Mouse (Mus musculus) limb, embryonic 15.5 days (tissue): ENCODE results near the gene Ryr1. TPM values are rescaled to one million over a fixed set of nuclear protein-coding genes. Genes with fewer than 3 reads are reported as not detected.
A peak's percentile ranks its signal among the peaks of the same experiment; 100 is the strongest.
"Not testable (repeated sequence)": the region's sequence is repeated elsewhere in the genome, so short reads cannot be mapped to it uniquely, and the experiment has no call there.

Source experiments
- ATAC-seq: fragments of 200-750 bp; cut with Nextera tagmentation; 2 replicates; pipeline ENCODE4 v1.8.0; 2017; ENCODE audit warnings: low read depth, moderate TSS enrichment; ENCODE audit not compliant: insufficient number of reproducible peaks, low FRiP score, low TSS enrichment
- H3K27ac ChIP-seq: fragments of 300-500 bp; sonication (generic); 2 replicates; pipeline ENCODE4 v1.5.1; 2015; ENCODE audit warnings: moderate library complexity, mild to moderate bottlenecking, inconsistent platforms
- H3K27me3 ChIP-seq: fragments of 300-500 bp; sonication (generic); 2 replicates; pipeline ENCODE4 v1.6.1; 2015; ENCODE audit warnings: inconsistent platforms
- H3K36me3 ChIP-seq: fragments of 300-500 bp; sonication (generic); 2 replicates; pipeline ENCODE4 v1.6.1; 2015; ENCODE audit warnings: inconsistent platforms
- H3K4me1 ChIP-seq: fragments of 300-500 bp; sonication (generic); 2 replicates; pipeline ENCODE4 v1.6.1; 2015; ENCODE audit warnings: inconsistent platforms
- H3K4me2 ChIP-seq: fragments of 300-500 bp; sonication (generic); 2 replicates; pipeline ENCODE4 v1.6.1; 2015; ENCODE audit warnings: mild to moderate bottlenecking, inconsistent platforms
- H3K4me3 ChIP-seq: fragments of 300-500 bp; sonication (generic); 2 replicates; pipeline ENCODE4 v1.5.1; 2015; ENCODE audit warnings: mild to moderate bottlenecking, inconsistent platforms
- H3K9ac ChIP-seq: fragments of 300-500 bp; sonication (generic); 2 replicates; pipeline ENCODE4 v1.6.1; 2015; ENCODE audit warnings: inconsistent platforms
- H3K9me3 ChIP-seq: fragments of 300-500 bp; sonication (generic); 2 replicates; pipeline ENCODE4 v1.6.1; 2016; ENCODE audit warnings: inconsistent platforms
- WGBS: fragments of 180-500 bp; shearing (Covaris S2); methylation state at CpG from one replicate; pipeline ENCODE4 v1.1.7; 2015; 5-methylcytosine and 5-hydroxymethylcytosine counted together
- polyA plus RNA-seq: library from polyadenylated mRNA; unstranded; fragments of >200 nt; fragmentation: Nextera tagmentation; extraction: Ambion mirVana; gene quantifications from 2 replicates; pipeline ENCODE4 v1.2.1, GENCODE M21; 2015

Gene Ryr1
- polyA plus RNA-seq, 1 experiment from 2014 or later = 5.1 TPM

DNA sequence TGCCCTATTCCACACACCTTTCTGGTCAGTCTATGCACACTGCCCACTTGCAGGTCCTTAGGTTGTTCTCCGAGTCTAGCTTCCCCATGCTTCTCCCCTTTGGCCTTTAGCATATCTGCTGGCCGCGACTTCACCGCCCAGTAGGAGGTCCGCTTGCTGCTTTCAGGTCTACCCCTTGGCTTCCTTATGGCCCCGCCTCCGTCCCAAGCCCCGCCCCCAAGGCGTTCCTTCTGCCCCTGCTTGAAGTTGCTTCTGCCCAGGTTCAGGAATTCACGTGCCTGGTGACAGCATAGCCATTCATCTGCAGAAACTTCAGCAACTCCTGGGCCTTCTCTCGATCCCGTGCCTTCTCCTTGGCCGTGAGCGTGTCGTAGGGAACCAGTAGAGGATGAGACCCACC lies 57.2 kb downstream of the Ryr1 start:
- no peaks in the 10 kb centered on the region for H3K36me3 ChIP-seq
- H3K4me3 ChIP-seq = no peak overlapping the region
- peaks cover 13% of the 10 kb centered on the region for H3K27me3 ChIP-seq
- no peak overlapping the region for H3K4me2 ChIP-seq
- WGBS = 14% methylated on average over 15 of the region's 15 CpGs
- no peak overlapping the region for H3K9ac ChIP-seq
- H3K27ac ChIP-seq = no peak overlapping the region
- H3K9me3 ChIP-seq = no peaks in the 10 kb centered on the region
- no peak for ATAC-seq
- H3K4me1 ChIP-seq = peaks cover 7% of the 10 kb centered on the region

DNA sequence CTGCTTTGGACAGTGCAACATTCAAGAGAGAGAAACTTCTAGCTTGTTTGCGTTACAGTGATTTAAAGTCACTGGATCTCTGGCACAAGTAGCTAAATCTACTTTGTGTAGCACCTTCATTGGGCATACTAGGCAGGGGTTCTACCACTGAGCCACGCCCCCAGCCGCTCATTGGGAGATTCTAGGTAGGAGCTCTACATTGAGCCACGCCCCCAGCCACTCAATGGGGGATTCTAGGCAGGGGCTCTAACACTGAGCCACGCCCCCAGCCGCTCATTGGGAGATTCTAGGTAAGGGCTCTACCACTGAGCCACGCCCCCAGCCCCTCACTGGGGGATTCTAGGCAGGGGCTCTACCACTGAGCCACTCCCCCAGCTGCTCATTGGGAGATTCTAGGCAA lies 61.5 kb downstream of the Ryr1 start:
- H3K9ac ChIP-seq, H3K4me3 ChIP-seq, H3K36me3 ChIP-seq, H3K4me1 ChIP-seq, H3K4me2 ChIP-seq, H3K9me3 ChIP-seq, H3K27me3 ChIP-seq, H3K27ac ChIP-seq, ATAC-seq: not testable (repeated sequence)
- 67% methylated on average over 7 of the region's 7 CpGs for WGBS

DNA sequence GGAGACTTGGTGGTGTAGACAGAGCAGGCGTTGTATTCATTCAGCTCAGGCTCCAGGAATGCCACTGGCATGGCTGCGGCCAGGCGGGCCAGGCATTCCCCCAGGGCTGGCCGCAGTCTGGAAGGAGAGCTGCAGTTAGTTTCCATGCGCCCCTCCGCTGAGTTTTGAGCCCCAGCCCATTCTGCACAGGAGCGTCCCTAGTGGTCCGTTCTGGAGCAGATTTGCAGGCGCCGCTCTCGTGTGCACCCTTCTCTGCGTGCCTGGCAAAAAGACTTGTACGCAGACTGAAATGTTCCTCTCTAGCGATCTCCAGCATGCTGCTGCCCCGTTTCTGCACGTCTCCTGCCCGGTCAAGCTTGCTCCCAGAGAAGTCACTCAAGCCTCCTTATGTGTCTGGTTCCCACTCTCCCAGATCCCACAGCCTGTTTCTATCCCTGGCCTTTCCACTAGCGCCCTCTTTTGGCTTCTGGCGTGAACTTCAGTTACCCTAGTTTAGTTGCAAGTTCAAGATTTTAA lies 63.4 kb downstream of the Ryr1 start:
- no peaks in the 10 kb centered on the region for H3K9me3 ChIP-seq
- peaks cover 8% of the 10 kb centered on the region for H3K4me1 ChIP-seq
- H3K27me3 ChIP-seq = no peaks in the 10 kb centered on the region
- peak overlapping the region; percentile 29 for H3K4me2 ChIP-seq
- H3K36me3 ChIP-seq = no peaks in the 10 kb centered on the region
- H3K4me3 ChIP-seq = peak overlapping the region; percentile 20
- ATAC-seq = peak; percentile 44; the same call in 1 of the 2 replicates
- H3K27ac ChIP-seq = peak overlapping the region; percentile 43
- WGBS = 6% methylated on average over 19 of the region's 19 CpGs
- 0 out of 2 replicates have a peak overlapping the region, but pooled peaks have one; percentile 1 for H3K9ac ChIP-seq

DNA sequence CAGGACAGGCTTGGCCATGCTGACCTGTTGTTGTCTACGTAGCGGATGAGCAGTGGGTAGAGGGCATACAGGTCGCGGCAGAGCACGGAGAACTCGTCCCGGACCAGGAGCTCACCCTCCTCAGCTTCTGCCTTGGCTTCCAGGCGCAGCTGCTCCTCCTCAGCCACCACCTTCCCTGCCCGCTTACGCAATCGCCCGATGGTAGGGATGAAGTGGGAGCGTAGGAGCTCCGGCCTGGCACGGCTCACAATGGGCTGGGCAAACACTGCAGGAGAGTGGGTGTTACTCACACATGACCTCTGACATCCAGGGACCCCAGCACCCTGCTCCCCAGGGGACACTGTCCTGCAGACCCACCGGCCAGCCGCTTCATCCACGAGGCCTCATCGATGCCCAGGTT lies 65.5 kb downstream of the Ryr1 start:
- Histone ChIP-seq H3K9ac (no peak overlapping the region), H3K4me1 (peaks cover 8% of the 10 kb centered on the region), H3K36me3 (no peaks in the 10 kb centered on the region), H3K27ac (no peak overlapping the region), H3K4me2 (no peak overlapping the region), H3K9me3 (no peaks in the 10 kb centered on the region), H3K4me3 (no peak overlapping the region), H3K27me3 (peaks cover 9% of the 10 kb centered on the region)
- no peak for ATAC-seq
- 88% methylated on average over 19 of the region's 19 CpGs for WGBS

DNA sequence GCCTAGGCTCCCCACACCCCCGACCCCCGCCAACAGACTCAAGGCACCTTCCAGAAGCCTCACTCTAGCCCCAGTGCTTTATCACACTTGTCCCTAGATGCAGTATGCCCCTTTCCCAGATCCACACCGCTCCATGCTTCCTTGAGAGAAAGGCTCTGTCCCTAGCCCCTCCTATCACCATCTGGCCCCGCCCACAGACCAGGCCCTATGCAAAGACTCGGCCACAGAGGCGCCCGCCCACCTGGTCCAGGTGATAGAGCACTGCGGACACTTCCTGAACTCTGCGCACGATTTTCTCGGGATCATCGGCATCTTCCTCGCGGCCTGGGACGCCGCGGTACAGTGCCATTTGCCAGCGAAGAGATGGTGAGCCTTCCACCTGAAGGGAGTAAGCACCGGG lies 72.2 kb downstream of the Ryr1 start:
- ATAC-seq = no peak
- H3K9me3 ChIP-seq = no peaks in the 10 kb centered on the region

DNA sequence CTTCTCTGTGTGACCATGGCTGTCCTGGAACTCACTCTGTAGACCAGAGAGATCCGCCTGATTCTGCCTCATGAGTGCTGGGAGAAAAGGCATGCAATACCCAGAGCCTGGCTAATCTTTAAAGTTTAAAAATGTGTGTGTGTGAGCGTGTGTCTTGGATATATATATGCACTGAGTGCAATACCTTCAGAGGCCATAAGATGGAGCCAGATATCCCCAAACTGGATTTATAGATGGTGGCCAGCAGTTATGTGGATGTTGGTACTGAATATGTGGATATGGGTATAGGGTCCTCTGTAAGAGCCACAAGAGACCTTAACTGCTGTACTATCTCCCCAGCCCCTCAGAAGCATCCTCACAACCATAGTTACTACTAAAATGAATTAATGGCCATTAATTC lies 74.2 kb downstream of the Ryr1 start:
- peaks cover 35% of the 10 kb centered on the region for H3K27me3 ChIP-seq
- 40% methylated on average over 2 of the region's 2 CpGs for WGBS
- no peaks in the 10 kb centered on the region for H3K36me3 ChIP-seq
- H3K27ac ChIP-seq = no peak overlapping the region
- no peaks in the 10 kb centered on the region for H3K9me3 ChIP-seq
- no peak overlapping the region for H3K9ac ChIP-seq
- H3K4me3 ChIP-seq = no peak overlapping the region
- ATAC-seq = no peak
- H3K4me2 ChIP-seq = no peak overlapping the region
- peaks cover 10% of the 10 kb centered on the region for H3K4me1 ChIP-seq

More for the DNA sequence above, 72.2 kb downstream of the Ryr1 start:
- Histone ChIP-seq H3K4me2 (peak overlapping the region; percentile 39), H3K9ac (no peak overlapping the region), H3K4me1 (peaks cover 5% of the 10 kb centered on the region; the same call in 1 of the 2 replicates), H3K4me3 (peak overlapping the region; percentile 19; the same call in 1 of the 2 replicates), H3K36me3 (no peaks in the 10 kb centered on the region), H3K27me3 (peaks cover 35% of the 10 kb centered on the region), H3K27ac (no peak overlapping the region)
- 6% methylated on average over 19 of the region's 19 CpGs for WGBS

DNA sequence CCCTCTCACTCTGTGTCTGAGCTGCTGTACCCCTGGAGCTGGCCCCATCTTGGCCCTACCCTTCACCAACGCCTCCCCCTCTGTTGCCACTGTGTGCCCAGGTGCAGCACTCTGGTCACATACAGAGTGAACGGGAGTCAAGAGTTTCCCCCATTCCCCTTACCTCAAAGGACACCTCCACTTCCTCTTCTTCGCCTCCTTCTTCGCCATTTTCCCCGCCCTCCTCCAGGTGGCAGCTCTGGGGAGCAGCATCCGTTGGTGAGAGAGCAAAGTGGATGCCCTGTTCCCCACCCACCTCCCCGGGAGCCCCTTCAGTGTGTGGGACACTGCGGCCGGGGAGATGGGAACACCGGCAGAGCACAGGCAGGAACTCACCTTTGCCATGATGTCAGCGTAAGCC lies 76.4 kb downstream of the Ryr1 start:
- ATAC-seq = no peak

DNA sequence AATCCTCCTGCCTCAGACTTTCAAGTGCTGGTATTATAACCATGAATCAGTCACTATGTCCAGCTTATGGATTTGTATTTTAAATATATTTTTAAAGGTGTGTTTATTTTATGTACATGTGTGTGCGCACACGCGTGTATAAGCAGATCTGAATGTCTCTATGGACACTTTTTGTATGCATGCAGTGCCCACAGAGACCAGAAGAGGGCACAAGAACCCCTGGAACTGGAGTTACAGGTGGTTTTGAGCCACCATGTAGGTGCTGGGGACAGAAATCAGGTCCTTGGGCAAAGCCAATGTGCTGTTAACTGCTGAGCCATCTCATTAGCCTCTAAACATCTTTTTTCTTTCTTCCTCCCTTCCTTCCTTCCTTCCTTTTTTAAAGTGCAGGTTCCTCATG lies 76.9 kb downstream of the Ryr1 start:
- Histone ChIP-seq H3K36me3 (no peaks in the 10 kb centered on the region), H3K4me3 (no peak overlapping the region), H3K4me1 (peaks cover 25% of the 10 kb centered on the region), H3K9ac (no peak overlapping the region), H3K9me3 (no peaks in the 10 kb centered on the region), H3K27ac (no peak overlapping the region), H3K4me2 (no peak overlapping the region), H3K27me3 (peaks cover 13% of the 10 kb centered on the region)
- ATAC-seq = no peak
- 75% methylated on average over 3 of the region's 3 CpGs for WGBS

More for the DNA sequence above, 76.4 kb downstream of the Ryr1 start:
- Histone ChIP-seq H3K4me1 (peaks cover 20% of the 10 kb centered on the region), H3K9me3 (no peaks in the 10 kb centered on the region), H3K27me3 (peaks cover 18% of the 10 kb centered on the region), H3K9ac (no peak overlapping the region), H3K4me2 (no peak overlapping the region), H3K36me3 (no peaks in the 10 kb centered on the region), H3K4me3 (no peak overlapping the region), H3K27ac (no peak overlapping the region)
- 75% methylated on average over 11 of the region's 11 CpGs for WGBS

DNA sequence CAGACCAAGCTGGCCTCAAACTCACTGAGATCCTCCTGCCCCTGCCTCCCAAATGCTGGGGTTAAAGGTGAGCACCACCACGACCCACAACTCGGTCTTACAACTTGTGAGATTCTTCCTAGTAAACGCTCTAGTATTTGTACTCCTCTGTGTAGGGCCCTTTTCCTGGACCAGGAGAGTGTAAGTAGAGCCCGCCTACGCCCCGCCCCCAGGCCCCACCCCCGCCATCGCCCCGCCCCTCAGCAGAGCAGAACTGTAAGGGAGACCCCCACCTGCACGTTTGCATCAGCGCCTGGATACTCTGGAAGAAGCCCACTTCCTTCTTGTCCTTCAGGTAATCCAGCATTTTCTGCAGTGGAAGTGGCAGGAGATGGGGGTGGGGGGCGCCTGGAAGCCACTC lies 78.4 kb downstream of the Ryr1 start:
- 4% methylated on average over 12 of the region's 12 CpGs for WGBS
- H3K27ac ChIP-seq = no peak overlapping the region
- H3K9ac ChIP-seq = no peak overlapping the region
- peaks cover 23% of the 10 kb centered on the region for H3K4me1 ChIP-seq
- no peaks in the 10 kb centered on the region for H3K36me3 ChIP-seq
- no peaks in the 10 kb centered on the region for H3K9me3 ChIP-seq
- H3K4me2 ChIP-seq = no peak overlapping the region
- ATAC-seq = no peak
- H3K4me3 ChIP-seq = no peak overlapping the region
- H3K27me3 ChIP-seq = no peaks in the 10 kb centered on the region

DNA sequence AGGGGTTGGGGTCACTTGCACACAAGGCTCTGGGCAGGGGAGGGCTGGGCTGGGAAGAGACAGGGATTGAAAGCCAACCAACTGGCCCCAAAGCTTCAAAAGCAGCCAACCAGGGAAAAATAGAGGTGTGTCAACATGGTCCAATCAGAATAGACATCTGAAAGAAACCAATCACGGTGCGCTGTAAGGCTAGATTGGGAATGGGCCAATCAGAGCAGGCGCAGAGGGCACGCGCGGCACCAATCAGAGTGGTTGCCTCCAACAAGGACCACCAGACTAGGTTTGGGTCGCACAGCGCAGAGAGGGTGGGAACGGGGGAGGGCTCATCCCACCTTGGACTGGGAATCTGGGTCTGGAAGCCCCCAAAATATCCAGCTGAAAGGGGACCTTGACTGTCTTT lies 80.7 kb downstream of the Ryr1 start:
- Histone ChIP-seq H3K36me3 (no peaks in the 10 kb centered on the region), H3K4me2 (no peak overlapping the region), H3K27me3 (no peaks in the 10 kb centered on the region), H3K9ac (no peak overlapping the region), H3K9me3 (no peaks in the 10 kb centered on the region), H3K27ac (no peak overlapping the region), H3K4me1 (peaks cover 33% of the 10 kb centered on the region), H3K4me3 (no peak overlapping the region)
- ATAC-seq = no peak
- 65% methylated on average over 9 of the region's 9 CpGs for WGBS

DNA sequence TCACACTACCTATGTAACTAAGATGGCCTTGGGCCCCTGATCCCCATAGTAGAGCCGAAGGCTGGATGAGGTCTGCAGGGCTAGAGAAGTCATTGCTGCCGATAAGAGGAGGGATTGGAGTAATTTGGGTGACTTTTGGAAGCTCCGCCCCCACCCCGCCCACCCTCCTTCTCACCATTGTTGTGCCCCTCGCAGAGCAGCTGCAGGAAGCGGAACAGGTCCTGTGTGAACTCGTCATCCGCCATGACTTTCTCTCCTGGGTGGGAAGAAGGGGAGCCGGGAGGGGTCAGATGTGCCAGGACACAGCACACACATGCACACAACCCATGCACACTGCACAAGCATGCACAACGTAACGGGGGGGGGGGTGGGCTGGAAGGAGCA lies 81.3 kb downstream of the Ryr1 start:
- Histone ChIP-seq H3K27ac (peak overlapping the region; percentile 63; the same call in 1 of the 2 replicates), H3K9ac (no peak overlapping the region), H3K9me3 (no peaks in the 10 kb centered on the region), H3K4me2 (no peak overlapping the region; the same call in 1 of the 2 replicates), H3K4me3 (no peak overlapping the region), H3K27me3 (no peaks in the 10 kb centered on the region), H3K4me1 (peaks cover 33% of the 10 kb centered on the region), H3K36me3 (no peaks in the 10 kb centered on the region)
- 47% methylated on average over 11 of the region's 11 CpGs for WGBS
- ATAC-seq = no peak

DNA sequence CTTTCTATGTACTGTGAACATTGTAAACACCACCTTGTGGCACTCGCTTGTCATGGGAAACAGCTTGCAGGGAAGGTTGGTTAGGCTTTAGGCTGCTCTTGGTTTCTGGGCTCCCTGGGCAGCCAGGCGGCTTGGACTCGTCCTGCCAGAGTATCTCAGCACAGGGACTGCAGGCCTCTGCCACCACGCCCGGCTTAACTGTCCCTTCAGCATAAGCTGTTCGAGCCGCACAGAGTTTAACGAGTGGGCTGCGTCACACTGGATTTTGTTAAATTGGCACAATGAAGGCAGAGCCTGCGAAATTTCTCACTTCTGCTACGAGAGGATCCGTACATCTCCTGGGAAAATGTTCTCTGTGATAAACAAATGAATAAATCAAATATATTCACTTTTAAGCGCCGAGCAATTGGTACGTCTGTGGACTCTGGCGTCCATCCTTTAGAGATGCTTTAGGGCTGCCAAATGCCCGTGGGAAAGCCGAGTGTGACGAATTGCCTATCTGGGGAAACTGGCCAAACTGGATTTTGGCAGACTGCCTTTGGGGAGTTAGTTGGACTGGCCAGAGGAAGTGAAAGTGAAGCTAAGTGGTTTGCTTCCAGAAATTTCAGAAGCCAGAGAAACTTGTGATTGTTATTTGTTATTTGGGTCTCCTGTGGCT lies 81.8 kb downstream of the Ryr1 start:
- no peaks in the 10 kb centered on the region for H3K9me3 ChIP-seq
- 50% methylated on average over 19 of the region's 19 CpGs for WGBS
- no peaks in the 10 kb centered on the region for H3K27me3 ChIP-seq
- no peaks in the 10 kb centered on the region for H3K36me3 ChIP-seq
- peak overlapping the region; percentile 63 for H3K27ac ChIP-seq
- H3K9ac ChIP-seq = no peak overlapping the region
- no peak overlapping the region for H3K4me3 ChIP-seq
- H3K4me2 ChIP-seq = no peak overlapping the region; the same call in 1 of the 2 replicates
- no peak for ATAC-seq
- H3K4me1 ChIP-seq = peaks cover 33% of the 10 kb centered on the region
